Mouse (Mus musculus) cerebellum, postnatal 36 days (tissue): ENCODE results near the gene Naip2.
A peak's percentile ranks its signal among the peaks of the same experiment; 100 is the strongest.
"Not testable (repeated sequence)": the region's sequence is repeated elsewhere in the genome, so short reads cannot be mapped to it uniquely, and the experiment has no call there.

ENCODE experiments used
- DNase-seq, 2 experiments: peaks; one replicate each; pipeline ENCODE4 v3.0.0; 2021 to 2022; ENCODE audit warnings: mixed read lengths in 2 of 2

The Naip2 gene

DNA sequence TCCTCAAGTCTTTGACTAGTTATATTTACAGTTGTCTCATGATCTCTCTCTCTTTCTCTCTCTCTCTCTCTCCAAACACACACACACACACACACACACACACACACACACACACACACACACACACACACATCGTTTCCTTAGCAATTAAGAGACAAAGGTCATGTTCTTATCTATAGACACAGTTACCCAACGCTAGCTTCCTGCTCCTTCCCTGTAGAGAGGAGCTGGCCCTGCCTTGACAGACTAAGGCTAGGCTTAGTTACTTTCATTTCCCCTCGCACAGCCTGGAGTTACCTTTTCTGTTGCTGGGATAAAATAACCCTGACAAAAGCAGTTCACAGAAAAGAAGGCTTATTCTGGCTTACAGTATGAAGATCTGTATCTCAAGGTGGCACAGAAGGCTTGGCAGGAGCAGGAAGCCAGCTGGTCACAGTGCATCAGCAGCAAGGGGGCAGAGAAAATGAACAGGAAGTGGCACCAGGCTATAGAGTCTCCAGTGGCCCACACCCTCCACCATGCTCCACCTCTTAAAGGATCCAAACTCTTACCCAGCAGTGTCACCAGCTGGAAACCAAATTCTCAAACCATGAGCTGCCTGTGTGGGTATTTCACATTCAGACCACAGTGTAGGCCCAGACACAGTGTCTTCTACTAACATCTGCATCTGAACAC lies at the start of gene Naip2:
Gene Naip2, minus strand, starts transcription at position 434 of the 675 bp plus-strand sequence.
- DNase-seq: not testable (repeated sequence)

DNA sequence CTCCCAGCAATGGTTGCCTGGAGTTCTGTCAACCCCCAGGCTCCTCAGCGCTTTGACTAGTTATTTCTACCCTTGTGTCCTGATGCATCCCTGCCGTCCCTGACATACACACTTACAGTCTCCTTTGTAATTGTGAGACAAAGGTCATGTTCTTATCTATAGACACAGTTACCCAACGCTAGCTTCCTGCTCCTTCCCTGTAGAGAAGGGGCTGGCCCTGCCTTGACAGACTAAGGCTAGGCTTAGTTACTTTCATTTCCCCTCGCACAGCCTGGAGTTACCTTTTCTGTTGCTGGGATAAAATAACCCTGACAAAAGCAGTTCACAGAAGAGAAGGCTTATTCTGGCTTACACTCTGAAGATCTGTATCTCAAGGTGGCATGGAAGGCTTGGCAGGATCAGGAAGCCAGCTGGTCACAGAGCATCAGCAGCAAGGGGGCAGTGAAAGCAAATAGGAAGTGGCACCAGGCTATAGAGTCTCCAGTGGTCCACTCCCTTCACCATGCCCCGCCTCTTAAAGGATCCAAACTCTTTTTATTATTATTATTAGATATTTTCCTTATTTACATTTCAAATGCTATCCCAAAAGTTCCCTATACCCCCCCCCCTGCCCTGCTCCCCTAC lies 45.1 kb upstream of the Naip2 start:
- not testable (repeated sequence) for DNase-seq

DNA sequence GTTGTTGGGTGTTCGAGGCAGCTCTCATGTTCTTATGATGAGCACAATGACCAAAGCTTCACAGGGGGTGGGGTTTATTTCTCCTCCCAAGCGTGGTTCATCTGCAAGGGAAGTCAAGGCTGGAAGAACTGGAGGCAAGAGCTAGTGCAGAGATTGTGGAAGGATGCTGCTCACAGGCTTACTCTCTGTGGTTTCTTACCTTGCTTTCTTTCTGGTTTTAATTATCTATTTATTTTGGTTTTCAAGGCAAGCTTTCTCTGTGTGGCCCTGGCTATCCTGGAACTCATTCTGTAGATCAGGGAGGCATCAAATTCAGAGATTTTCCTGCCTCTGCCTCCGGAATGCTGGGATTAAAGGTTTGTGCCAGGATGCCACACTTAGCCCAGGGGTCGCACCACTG lies 44.3 kb upstream of the Naip2 start, which contains the start of gene Naip5:
Gene Naip5, minus strand, starts transcription at position 101 of the 400 bp plus-strand sequence.
- DNase-seq: not testable (repeated sequence)

DNA sequence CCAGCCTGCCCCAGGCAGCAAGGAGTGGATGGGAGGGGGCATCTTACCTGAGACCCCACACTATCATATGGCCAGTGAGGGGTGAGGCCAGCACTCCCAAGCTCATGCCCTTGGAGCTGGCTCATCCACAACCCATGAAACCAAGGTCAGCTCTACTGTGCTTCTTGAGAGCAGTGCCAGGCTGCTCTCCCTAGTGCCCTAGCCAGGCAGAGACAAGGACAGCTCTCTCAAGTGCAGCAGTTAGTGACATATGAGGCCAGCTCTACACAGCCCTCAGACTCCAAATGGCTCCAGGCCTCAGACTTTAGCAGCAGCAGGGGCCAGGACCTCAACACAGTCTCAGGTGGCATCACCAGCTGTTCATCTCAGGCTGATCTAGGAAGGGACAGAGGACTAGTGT lies 41.8 kb upstream of the Naip2 start:
- no peak for DNase-seq

DNA sequence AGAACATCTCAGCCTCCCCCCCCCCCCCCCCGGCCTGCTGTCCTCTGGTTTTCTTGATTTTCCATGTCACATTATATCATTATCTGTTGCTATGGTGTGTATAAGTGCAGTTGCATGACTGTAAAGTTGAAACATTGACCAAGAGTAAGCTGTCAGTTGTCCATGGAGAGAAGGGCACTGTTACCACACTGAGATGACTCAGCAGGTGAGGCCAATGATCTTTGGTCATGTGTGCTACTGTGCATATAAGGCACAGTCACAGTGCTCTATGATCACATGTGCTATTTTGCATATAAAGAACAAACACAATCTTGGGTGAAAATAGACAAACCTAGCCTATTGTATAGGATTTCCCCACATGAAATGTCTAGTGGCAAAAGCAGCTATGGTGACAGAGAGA lies 11.8 kb upstream of the Naip2 start:
- not testable (repeated sequence) for DNase-seq

DNA sequence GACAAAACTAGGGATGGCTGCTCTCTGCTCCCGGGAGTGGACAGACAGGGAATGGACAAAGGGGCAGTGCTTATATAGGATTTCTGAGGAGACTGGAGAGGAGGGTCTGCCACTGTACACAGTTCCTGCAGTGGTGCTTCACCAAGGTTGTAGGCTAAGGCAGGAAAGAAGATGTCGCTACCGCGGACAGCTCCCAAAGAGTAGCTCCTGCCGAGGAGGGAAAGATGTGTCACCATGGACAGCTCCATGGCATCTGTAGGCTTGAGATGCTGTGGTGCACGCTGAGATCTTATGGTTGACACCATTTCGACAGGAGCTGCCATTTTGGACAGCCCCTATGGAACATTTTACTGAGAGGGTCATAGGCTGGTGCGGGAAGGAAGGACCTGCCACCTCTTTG lies 8.6 kb upstream of the Naip2 start:
- no peak for DNase-seq

DNA sequence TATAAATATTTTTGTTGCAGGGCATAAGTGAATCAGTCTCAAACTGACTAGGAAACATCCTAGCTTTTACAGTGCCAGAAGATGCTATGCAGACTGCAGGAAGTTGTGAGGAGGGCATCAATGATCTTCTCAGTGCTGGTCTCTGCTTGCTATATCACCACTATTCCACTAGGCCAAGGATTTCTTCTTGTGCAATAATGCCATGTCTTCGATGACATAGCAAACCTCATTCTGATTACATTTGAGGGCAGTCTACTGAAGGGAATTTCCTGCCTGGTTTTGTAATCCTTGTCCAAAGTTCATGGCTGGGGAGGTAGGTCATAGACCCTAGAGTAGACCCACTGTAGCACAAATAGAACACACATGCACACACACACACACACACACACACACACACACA lies 1.4 kb upstream of the Naip2 start:
- no peak for DNase-seq

DNA sequence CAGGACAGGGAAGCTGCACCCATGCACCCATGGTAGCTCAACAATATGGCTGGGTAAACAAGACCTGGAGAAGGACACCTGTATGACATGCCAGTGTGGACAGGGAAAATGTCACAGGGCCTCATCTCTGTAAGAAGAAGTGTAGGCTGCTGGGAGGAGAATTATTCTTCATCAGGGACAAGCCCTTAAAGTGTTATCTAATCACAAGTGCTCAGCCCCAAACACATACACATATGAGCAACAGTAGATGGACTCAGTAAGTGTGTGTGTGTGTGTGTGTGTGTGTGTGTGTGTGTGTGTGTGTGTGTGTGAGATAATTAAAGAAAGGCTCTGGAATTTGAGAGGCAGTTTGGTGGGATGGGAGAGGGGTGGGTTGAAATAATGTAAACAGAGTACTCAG lies 1.1 kb downstream of the Naip2 start:
- no peak for DNase-seq

DNA sequence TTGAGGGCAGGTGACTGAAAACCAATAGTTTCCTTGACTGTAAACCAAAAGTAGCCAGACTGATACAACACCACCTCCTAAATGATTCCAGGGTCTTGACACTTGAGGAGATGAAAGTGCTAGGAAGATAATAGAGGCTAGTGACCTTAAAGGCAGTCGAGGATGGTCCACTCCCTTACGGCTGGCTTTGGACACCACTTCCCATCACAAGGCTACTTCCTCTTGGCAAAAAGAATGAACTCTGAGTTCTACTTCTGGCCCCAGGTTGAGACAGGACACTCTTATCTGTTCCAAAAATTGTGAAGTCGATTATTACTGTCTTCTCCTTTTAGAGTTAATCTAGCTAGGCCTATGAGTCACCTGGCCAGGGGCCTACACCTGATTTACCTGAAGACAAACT lies 6.5 kb downstream of the Naip2 start:
- DNase-seq: no peak

DNA sequence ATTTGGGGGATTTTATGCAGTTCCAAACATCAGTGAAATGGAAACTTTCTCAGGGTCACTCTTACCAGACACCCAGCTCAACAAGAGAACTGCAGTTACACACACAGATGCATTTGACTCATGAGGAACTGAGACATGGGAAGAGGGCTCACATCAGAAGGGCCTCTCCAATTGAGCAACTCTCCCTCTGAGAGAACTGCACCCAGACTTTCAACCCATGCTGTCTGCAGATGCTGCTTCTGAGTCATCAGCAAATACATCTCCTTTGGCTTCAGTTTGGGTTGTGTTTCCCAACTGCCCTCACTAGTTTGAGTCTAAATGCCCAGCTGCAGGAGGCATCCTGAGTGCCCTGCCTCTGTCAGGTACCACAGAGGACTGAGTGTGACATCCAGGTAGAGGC lies 18.8 kb downstream of the Naip2 start:
- DNase-seq: not testable (repeated sequence)

DNA sequence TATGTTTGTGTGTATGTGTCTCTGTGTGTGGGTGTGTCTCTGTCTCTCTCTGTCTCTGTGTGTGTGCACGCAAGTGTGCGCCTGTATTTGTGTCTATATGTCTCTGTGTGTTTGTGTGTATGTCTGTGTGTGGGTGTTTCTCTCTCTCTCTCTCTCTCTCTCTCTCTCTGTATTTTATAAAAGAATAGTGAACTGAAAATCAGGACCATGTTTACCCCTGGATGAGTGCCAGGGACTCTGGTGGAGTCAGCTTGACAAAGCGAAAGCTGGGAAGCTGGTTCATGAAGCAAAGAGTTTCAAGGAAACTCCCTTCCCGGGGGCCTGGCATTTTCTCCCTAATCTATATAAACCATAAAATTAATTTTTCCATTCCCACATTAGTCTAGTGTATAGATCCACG lies 27.5 kb downstream of the Naip2 start:
- not testable (repeated sequence) for DNase-seq

DNA sequence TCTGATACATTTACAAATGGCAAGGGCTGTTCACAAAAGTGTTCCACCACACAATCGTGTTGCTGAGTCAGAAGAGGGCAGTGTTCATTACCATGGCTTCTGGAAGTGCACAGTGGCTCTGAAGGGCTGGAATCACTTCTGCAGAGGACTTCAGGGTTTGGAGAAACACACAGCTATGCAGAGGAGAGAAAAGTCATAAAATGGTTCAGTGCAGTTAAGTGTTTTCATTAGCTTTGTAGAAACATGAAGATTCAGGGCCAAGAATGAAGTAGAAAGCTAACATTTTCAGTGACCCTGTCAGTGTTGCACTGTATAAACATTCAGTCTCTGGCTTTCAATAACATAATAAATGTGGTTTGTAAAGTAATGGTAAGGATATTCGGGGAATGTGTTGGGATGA lies 35.5 kb downstream of the Naip2 start:
- DNase-seq: not testable (repeated sequence)

DNA sequence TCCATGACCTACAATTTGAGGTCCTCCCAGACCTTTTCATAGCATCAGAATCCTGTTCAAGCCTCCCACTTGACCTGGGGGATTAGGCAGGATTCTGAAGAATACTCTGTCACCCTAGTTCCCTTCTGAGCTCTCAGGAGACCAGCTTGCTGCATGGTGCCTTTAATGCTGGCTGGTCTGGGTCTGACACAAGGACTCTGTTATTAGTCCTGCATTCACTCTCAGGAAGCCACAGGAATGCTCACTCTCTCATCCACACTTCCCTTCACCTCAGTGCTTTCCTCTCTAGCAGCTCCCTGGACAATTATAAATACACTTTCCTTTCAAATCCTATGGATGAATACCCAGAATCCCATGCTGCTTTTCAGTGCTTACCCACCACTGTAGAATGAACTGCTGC lies 39.4 kb downstream of the Naip2 start:
- not testable (repeated sequence) for DNase-seq

DNA sequence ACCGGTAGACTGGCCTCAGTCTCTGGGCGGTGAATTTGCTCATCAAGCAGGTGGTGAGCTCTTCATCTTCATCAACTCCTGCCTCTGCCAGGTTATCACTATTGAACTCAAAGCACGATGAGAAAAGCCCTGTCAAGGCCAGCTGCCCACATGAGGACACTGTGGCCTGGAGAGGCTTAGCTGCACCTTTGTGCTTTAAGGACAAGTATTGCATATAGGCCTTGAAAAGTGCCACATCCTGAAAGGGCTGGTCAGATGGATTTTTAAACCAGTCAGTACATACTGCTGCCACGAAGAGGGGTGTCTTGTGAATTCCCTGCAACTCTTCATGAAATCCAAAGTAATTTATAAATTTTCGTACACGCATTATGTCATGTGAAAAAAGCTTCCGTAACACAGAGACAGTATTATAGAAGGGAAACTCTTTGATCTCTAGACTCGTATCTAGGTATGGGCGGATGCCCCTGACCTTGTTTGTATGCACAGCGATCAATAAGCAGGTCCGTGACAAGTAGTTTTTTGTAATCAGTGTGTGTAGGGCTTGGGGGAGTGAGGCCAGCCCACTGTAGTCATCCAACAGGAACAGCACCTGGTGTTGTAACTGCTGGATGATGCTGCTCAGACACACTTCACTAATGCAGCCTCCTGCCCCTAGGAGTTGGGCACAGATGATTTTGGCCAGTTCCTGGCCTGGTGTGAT lies 40.6 kb downstream of the Naip2 start:
- not testable (repeated sequence) for DNase-seq

DNA sequence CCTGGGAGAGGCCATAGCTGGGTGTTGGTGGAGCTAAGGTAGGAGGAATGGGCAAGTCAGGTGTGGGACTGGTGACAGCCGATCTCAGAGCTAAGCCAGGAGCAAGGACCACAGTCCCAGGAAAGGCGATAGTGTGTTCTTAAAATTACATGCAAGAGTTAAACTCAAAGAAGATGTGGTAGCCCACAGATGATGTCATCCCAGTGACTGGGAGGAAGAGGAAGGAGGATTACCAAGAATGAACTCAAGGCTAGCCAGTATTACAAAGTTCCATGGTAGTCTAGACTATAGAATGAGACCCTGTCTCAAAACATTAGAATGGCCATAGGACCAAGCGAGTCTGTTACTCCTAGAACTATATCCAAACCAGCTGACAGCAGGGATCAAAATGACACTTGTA lies 45.3 kb downstream of the Naip2 start:
- DNase-seq: no peak

DNA sequence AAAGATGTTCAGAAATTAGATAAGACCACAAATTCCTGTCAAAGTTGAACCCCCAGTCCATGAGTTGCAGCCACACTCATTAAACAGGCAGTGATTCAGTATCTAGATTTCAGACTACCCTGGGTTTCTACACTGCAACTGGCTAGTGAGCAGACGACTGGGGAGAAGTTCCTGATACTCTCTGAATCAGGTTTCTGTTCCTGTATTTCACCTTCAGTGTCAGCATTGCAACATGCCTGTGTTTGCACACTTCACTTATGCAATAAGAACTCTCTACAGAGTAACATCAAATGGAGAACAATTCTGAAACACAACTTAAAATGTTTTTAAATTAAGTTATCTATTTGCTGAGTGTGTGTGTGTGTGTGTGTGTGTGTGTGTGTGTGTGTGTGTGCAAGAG lies 49.2 kb downstream of the Naip2 start:
- no peak for DNase-seq

DNA sequence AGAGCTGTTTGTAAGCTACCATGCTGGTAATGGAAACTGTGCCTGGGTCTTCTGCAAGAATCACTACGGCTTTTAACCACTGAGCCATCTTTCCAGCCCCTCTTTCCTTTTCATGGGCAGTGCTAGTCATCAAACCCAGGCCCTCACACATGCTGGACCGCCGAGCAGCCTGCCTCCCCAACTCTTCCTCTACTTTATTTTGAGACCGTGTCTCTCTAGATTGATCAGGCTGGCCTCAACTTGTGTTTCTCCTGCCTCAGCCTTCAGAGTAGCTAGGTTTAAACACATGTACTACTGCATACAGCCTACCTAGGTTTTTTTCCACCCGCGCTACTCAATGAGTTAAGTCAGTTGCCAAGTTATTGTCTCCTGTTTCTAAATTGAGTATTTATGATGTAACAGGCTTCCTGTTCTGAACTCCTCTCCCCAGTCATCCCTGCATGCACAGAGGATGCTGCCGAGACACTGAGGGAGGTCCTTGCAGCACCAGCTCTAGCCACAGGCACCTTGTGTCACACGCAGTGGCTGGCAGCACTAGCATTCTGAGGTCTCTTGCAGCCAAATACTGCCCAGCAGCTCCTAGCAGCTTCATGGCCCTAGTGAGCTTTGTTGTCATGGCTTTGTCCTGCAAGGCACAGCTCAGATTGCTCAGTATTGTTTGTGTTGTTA lies 60.1 kb downstream of the Naip2 start:
- DNase-seq: no peak

DNA sequence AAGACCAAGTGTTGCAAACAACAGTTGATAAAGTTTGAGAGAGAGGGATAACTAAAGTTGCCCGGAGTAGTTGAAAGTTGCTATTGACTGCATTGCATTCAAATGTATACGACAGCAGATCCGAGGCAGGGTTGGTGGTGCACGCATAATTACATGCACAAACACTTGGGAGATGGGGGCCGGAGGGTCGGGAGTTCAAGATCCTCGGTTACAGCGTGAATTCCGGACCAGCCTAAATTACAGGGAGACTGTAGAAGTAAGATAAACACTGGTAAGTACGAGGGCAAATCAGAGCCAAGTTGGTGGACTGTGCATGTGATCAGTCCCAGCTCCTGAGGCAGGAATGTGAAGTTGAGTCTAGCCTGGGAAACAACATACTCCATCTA lies 76.6 kb downstream of the Naip2 start:
- no peak for DNase-seq

DNA sequence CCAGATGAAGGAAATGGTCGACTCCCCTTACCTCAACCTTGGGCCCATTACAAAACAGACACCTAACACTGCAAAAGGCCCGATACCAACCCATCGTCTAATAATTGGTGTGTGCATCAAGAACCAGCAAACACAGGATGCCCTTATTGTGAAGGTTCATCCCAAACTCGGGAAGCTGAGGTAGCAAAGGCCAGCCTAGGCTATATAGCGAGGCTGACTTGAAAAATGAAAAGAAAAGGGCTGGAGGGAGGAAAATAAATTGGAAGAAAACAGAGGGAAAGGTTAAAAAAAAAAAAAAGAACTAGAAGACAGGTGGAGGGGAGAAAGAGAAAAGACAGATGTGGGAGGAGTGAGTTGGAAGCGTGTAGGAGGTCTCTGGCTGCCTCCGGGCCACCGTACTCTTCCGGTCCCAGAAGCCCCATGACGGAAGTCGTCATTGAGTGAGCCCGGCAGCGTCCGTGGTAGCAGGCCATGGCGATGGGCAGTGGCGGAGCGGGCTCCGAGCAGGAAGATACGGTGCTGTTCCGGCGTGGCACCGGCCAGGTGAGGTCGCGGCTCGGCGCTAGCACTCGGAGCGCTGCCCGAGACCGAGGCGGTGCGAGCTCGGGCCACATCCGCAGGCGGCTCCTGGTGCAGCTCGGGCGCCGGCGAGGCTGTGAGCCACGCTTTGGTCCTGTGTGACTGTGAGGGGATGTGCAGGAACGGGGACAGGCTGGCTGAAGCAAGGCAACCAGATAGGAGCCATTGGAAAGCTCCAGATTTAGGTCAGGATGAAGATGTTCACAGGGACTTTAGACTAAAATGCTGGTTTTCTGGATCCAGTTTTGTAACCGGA lies 77.3 kb downstream of the Naip2 start, which contains the start of gene Smn1:
Gene Smn1, plus strand, starts transcription at position 430 of the 835 bp plus-strand sequence.
- peak; percentile 99 for DNase-seq

DNA sequence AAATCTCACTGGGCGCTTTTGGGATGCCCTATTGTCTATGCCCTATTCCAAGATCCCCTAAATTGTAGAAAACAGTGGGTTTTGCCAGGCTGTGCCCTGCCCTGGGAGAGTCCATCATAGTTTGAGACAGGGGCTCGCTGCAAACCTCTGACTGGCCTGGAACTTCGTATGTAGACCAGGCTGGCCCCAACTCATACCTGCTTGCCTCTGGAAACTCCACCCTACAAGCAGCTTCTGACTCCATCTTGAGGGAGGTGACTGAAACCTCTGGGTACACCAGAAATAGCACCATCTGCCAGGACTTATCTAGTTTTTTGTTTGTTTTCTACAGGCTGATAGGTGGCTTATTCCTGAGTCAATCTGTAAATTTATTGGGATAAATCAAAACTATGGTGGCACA lies 77.9 kb downstream of the Naip2 start:
- no peak for DNase-seq

DNA sequence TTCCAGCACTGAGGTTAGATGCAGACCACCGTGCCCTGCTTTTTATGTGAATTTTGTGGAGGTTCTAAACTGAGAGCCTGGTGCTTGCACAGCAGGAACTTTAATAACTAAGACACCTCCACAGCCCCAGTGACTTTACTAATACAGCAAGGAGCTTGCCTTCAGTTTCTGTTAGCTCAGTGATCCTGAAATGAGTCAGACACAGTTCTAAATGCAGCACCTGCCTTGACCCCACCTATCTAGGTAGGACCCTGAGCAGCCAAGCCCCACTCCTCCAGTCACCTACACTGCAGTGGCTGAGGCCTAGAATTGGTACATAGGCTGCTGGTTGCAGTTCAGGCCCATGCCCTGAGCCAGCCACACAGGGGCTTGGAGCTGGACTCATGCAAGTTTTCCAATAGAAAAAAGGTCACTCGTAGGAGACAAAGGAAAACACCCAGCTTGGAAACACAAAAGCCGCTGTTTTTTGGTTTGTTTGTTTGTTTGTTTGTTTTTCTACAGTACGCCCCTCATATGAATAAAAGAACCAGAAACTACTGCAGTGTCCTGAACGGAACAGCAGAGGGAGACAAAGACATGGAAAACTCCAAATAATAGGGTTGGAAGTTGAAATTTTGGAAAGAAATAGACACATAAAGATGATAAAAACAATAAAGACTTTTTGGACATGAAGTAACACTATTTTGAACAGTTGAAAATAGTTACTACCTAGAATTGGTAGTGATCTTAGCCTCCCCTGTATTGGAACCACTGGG lies 89.5 kb downstream of the Naip2 start:
- peak in 1 of 2 experiments; percentile 17 for DNase-seq
